Mouse (Mus musculus) cortical plate, adult 2 months (tissue): Measurements from ENCODE around the gene Cadps2. TPM values are rescaled to one million over a fixed set of nuclear protein-coding genes. Genes with fewer than 3 reads are reported as not detected.

Experiments
- H3K27ac ChIP-seq: fragments of 200-500 bp; 2 replicates; pipeline ENCODE4 v1.5.1; 2012; ENCODE audit warnings: low read length, control low read depth, inconsistent platforms; ENCODE audit not compliant: insufficient read depth
- H3K4me1 ChIP-seq: fragments of 200-500 bp; 2 replicates; pipeline ENCODE4 v1.6.1; 2011; ENCODE audit warnings: low read length; ENCODE audit not compliant: control insufficient read depth, insufficient read depth
- H3K4me3 ChIP-seq: fragments of 200-500 bp; 2 replicates; pipeline ENCODE4 v1.5.1; 2011; ENCODE audit warnings: mild to moderate bottlenecking, low read length, control low read depth; ENCODE audit not compliant: insufficient read depth
- CTCF ChIP-seq: fragments of 200-500 bp; IDR thresholded peaks from 2 replicates; pipeline ENCODE4 v1.5.1; 2011; ENCODE audit warnings: mild to moderate bottlenecking, control low read depth, low read length; ENCODE audit not compliant: insufficient read depth; ENCODE audit errors: extremely low read depth
- POLR2A ChIP-seq: fragments of 200-500 bp; IDR thresholded peaks from 2 replicates; pipeline ENCODE4 v1.6.1; 2011; ENCODE audit warnings: mild to moderate bottlenecking, low read length, control low read depth; ENCODE audit not compliant: insufficient read depth; ENCODE audit errors: extremely low read depth
- polyA plus RNA-seq: library from polyadenylated mRNA; depleted of rRNA; stranded (reverse); fragments of >200 nt; gene quantifications from 2 replicates; pipeline ENCODE4 v1.2.3, GENCODE M21; 2012; rRNA removed

The Cadps2 gene
- polyA plus RNA-seq: 40.9 and 45.5 TPM in 2 replicates

- no peak for TF ChIP-seq CTCF
- TF ChIP-seq POLR2A: no peak
- Histone ChIP-seq H3K4me3 (peak within 1 kb of the TSS; percentile 78), H3K4me1 (no peaks in the 10 kb centered on the region), H3K27ac (peak within 1 kb of the TSS; percentile 33)
These were observed at the start of gene Cadps2 for GRCm38 (mm10) chr6:23839009-23839811. Gene Cadps2 (minus strand): TSS chr6:23839421.

DNA sequence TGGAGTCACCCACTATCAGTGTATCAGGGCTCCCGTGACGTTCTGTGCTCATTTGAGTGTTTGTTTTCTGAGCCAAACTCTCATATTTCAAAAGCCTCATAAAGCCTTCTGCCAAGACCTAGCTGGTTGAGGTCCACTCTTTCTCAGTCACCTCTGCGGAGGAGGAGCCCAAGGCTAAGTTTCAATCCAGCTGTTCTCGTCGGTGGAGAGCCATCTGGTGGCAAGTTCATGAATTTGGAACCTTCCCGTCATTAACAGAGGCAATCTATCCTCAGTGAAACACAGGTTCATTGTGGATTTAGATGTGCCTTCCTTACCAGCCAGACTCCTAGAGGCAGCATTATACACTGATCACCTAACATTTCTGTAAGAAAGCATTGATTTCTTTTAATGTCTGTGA, 47.2 kb upstream of the Cadps2 start:
- no peaks in the 10 kb centered on the region for H3K4me1 ChIP-seq
- H3K4me3 ChIP-seq: no peak overlapping the region
- TF ChIP-seq CTCF (peak; percentile 40; the same call in 1 of the 2 replicates), POLR2A (no peak)
- H3K27ac ChIP-seq: no peak overlapping the region

GRCm38 (mm10) chr6:23876765-23877408, 37.7 kb upstream of the Cadps2 start:
- H3K4me1 ChIP-seq: no peaks in the 10 kb centered on the region
- no peak overlapping the region for H3K27ac ChIP-seq
- no peak overlapping the region for H3K4me3 ChIP-seq
- no peak for TF ChIP-seq POLR2A
- no peak for TF ChIP-seq CTCF

- H3K4me1 ChIP-seq: no peaks in the 10 kb centered on the region
- H3K27ac ChIP-seq: no peak overlapping the region
- TF ChIP-seq POLR2A (no peak), CTCF (no peak)
- H3K4me3 ChIP-seq: no peak overlapping the region
These were observed 37.1 kb upstream of the Cadps2 start for GRCm38 (mm10) chr6:23876363-23876762.

- no peaks in the 10 kb centered on the region for H3K4me1 ChIP-seq
- no peak overlapping the region for H3K4me3 ChIP-seq
- H3K27ac ChIP-seq: no peak overlapping the region
- TF ChIP-seq POLR2A (no peak), CTCF (no peak)
These were observed 34.6 kb upstream of the Cadps2 start for GRCm38 (mm10) chr6:23873812-23874211.

GRCm38 (mm10) chr6:23873231-23873630, 34.0 kb upstream of the Cadps2 start:
- Histone ChIP-seq H3K4me1 (no peaks in the 10 kb centered on the region), H3K27ac (no peak overlapping the region), H3K4me3 (no peak overlapping the region)
- no peak for TF ChIP-seq CTCF
- TF ChIP-seq POLR2A: no peak

DNA sequence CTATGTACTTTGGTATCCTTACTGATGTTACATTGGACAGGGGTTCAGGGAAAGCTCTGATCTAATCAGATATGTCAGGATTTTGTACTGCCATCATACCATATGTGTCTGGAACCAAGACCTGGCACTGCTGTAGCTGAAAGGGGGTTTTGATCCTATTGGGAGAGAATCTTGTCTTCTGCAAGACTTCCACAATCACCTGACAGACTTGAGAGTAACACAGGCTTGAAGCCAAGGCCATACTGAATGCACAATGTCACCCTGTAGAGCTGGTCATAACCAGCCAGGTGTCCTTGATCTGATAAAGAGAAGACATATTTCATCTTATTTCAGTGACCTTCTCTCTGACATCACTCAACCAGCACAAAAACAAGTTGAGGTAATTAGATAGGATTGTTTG, 30.8 kb upstream of the Cadps2 start:
- no peak for TF ChIP-seq CTCF
- TF ChIP-seq POLR2A: no peak
- H3K4me1 ChIP-seq: no peaks in the 10 kb centered on the region
- no peak overlapping the region for H3K27ac ChIP-seq
- H3K4me3 ChIP-seq: no peak overlapping the region

DNA sequence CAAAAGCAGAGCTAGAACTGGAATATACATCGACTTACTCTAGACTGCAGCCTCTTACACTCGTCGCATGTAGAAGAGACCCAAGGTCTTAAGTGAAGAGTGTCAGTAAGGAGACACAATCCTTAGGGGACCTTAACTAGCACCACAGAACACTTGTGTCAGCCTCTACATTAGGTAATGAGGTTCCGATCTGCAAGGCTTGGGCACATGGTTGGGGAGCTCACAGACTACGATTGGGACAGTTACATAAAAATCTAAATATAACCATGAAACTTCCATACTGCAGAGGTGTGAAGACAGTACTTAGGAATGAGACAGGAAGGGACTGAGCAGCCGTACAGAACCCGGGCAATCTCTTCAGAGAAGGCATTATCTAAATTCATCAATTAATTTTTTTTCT, 27.1 kb upstream of the Cadps2 start:
- no peaks in the 10 kb centered on the region for H3K4me1 ChIP-seq
- H3K4me3 ChIP-seq: no peak overlapping the region
- H3K27ac ChIP-seq: no peak overlapping the region
- TF ChIP-seq POLR2A (no peak), CTCF (no peak)

DNA sequence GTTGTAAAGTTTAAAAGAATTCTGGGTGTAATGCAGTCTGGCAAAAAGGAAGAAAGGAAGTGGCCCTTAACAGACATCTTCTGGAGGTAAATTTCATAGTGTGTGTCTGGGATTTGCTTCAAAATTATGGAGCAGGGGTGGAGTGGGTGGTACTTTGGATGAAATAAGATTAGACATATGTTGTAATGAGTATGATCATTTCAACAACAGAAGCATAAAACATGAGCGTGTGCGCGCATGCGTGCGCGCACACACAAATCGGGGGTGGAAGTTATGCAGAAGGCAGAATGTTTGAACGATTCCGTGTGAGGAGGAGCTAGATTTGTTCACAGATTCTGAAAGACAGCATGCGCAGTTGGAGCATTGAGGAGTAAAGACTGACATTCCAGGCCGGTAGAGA, 14.2 kb upstream of the Cadps2 start:
- H3K4me3 ChIP-seq: no peak overlapping the region
- H3K27ac ChIP-seq: no peak overlapping the region
- TF ChIP-seq CTCF (no peak), POLR2A (no peak)
- H3K4me1 ChIP-seq: no peaks in the 10 kb centered on the region

DNA sequence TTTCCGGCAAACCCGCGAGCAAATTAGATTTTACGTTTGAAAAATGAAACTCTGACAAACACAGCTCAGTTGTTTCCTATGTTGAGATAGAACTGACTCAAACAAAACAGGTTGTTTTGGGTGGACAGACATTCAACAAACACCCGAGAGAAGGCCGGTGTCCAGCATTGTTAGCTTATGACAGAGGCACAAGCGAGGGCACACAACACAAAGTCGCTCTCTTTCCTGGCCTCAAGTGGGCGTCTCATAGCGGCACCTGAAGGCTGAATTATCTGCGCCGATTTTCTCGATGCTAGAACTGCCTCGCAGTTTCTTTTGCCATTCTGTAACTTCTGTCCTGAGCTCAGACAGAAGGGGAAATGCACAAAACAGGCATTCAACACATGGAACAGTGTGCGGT, 780 bp upstream of the Cadps2 start:
- Histone ChIP-seq H3K27ac (no peak overlapping the region), H3K4me3 (peak overlapping the region; percentile 78), H3K4me1 (no peaks in the 10 kb centered on the region)
- TF ChIP-seq POLR2A (no peak), CTCF (0 out of 2 replicates have a peak, but pooled peaks have one; percentile 8)
